Mouse (Mus musculus) hindlimb bud, embryonic 11.5 days (tissue): ENCODE data around the gene Abl1.

Experiments
- DNase-seq: peaks from one replicate; pipeline ENCODE4 v3.0.0-alpha.2; 2012; ENCODE audit warnings: low read depth, low spot score; ENCODE audit errors: extremely low spot score

Abl1 gene

GRCm38 (mm10) chr2:31683666-31684065, 4.5 kb upstream of the Abl1 start:
- DNase-seq = no peak

GRCm38 (mm10) chr2:31689045-31689444, 869 bp downstream of the Abl1 start:
- no peak for DNase-seq

GRCm38 (mm10) chr2:31690063-31690462, 1.9 kb downstream of the Abl1 start:
- DNase-seq = no peak

GRCm38 (mm10) chr2:31698209-31698608, 10.0 kb downstream of the Abl1 start:
- DNase-seq = no peak

DNA sequence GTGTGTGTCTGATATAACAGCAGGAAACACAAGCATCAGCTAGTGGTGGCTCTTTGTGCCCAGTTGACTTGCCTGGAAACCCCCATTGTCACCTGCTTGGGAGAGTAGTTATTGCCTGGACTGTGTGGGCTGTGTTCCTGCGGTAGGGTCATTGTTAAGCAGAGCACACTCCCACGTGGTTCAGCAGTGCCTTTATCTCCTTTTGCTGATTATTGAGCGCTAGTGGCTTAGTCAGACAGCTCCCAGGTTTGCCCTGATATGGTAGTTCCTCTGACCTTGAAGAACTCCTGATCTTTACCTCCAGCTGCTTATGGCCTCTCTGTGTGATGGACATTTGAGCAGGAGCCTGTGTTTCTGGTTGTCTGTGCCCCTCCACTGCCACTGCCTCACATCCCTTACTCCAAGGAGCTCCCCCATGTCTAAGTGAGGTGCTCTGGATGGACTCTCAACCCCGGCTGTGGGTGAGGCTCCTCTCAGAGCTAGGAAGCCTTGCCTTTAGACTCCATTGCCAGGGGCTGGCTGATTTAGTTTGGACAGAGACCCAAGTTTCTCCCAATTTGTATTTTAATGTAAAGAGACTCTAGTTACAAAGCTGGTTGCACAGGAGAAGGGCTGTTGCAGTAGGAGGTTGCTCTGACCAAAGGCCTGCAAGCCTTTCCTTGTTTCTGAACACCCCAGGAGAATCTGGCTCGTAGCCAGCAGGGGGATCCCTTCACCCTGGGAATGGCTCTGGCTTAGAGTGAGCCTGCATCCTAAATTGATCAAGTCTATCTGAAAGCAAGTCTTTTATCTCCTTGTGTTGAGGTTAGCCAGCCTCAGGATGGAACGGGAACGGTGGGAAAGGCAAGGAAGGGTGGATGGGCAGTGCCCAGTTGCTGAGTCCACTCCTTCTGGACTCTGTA, 12.6 kb downstream of the Abl1 start:
- DNase-seq = no peak

GRCm38 (mm10) chr2:31703226-31703625, 15.1 kb downstream of the Abl1 start:
- DNase-seq = no peak

DNA sequence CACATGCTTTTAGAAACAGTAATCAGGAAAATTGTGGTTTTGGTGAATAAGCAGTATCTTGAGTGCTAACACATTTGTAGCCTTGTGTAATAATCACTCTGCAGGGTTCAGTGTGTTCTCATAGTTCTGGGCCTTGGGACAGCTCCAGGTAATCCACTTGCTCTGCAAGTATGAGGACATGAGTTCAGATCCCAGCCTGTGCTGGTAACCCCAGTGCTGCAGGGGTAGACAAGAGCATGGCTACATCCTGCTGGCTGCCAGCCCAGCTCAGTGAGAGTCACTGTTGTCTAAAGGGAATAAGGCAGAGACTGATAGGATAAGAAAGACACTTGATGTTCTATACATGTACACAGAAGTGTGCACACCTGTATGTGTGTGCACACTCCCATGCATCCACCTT, 17.7 kb downstream of the Abl1 start:
- no peak for DNase-seq

- no peak for DNase-seq
These were observed 18.4 kb downstream of the Abl1 start for GRCm38 (mm10) chr2:31706531-31706930.

DNA sequence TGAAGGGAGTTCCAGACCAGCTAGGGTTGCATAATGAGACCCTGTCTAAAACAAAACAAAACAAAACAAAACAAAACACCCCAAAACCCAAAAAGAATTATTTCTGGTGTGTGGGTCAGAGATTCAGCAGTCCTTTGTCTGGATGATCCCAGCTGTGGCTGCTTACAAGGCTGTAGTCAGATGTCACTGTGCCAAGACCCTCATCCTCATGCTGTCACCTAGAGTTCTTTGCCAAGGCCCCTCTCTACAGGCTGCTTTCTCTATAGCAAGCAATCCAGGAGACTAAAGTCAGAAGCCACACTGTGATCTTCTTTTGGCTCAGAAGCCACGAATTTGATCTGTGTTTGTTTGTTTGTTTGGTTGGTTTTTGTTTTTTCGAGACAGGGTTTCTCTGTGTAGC, 24.5 kb downstream of the Abl1 start:
- no peak for DNase-seq

GRCm38 (mm10) chr2:31713813-31714212, 25.6 kb downstream of the Abl1 start:
- no peak for DNase-seq

- no peak for DNase-seq
These were observed 26.6 kb downstream of the Abl1 start for GRCm38 (mm10) chr2:31714780-31715179.

DNA sequence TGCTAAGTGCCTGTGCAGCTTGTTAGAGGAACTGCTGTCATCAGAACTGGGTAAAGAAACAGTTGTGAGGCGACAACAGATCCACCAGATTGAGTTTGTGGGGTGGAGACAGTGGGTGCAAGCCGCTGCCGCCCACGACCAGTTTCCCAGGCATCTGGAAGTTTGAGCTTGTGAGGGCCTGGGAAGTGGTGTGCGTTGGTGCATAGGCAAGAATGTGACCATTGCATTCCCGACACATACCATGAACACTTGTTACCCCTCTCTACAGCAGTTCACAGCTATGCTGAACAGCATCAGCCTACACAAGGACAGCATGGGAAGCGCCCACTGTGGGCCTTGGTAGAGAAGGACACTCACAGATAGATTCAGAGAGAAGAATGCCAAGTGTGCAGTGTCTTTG, 27.8 kb downstream of the Abl1 start:
- no peak for DNase-seq

GRCm38 (mm10) chr2:31719202-31719880, 31.2 kb downstream of the Abl1 start:
- DNase-seq = no peak

DNA sequence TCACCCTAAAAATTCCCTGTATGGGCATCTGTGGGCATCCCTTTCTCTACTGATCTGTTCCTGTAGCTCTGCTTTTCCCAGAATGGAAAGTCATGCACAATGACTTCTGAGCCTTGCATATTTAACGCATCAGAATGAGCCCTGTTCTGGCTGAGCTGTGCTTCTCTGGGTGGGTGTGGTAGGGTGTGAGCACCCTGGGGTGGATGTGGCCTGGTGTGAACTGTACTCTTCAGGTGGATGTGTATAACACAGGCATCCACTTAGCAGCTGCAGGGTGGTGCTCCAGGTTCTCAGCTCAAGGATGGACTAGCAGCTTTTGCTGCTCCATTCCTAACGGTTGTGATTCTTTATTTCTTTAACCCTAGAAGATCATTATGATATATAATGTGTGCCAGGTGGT, 31.8 kb downstream of the Abl1 start:
- DNase-seq = no peak

DNA sequence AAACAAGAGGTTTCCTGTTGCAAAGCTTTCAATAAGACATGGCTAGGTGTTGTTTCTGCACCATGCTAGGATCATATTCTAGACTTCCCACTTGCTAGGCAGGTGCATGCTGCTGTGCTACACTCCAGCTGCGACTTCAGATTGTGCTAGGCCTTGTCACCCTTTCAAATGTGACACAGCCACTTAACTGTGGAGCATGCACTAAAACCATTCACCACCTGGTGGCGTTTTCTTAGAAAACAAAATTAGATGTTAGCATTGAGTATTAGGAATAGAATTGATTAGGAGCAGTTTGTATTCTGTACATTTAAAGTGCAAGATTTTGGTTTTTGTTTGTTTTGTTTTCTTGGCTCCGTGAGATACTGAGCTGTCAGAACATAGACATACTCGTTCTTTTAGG, 32.6 kb downstream of the Abl1 start:
- no peak for DNase-seq

- no peak for DNase-seq
These were observed 36.7 kb downstream of the Abl1 start for GRCm38 (mm10) chr2:31724730-31725490.

- DNase-seq = no peak
These were observed 39.6 kb downstream of the Abl1 start for GRCm38 (mm10) chr2:31727576-31728277.

GRCm38 (mm10) chr2:31730640-31731039, 42.5 kb downstream of the Abl1 start:
- DNase-seq = no peak

DNA sequence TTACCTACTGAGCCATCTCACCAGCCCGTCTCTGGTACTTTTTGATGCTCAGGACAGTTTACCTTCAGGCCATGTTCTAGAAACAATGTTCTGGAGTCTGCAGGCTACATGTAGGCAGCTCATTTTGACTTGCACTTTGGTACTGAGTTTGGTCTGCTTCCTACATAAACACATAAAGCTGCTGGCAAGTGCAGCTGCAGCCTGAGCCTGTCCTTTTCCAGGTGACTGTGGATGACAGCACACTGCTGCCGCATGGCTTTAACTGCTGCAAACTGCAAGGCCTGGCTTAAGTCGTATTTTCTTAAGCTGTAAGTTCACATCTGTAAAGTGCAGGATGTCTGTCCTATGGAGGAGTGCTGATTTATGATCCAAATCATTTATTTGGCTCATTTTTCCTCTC, 44.3 kb downstream of the Abl1 start:
- DNase-seq = no peak

DNA sequence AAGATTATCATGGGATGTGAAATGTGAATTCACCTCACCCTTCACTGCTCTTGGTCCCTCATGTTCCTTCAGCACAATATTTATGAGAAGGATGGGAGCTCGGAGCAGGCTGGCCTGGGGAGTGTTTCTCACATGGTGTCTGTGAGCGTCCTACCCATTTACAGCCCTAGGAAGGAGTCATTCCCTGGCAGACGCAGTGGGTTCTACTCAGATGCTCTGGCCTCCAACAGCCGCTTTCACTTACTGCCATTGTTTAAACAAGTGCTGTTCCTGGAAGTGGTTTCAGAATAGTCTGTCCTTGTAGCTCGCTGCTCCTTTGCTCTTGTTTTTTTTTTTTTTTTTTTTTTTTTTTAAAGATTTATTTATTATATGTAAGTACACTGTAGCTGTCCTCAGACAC, 45.4 kb downstream of the Abl1 start:
- no peak for DNase-seq

GRCm38 (mm10) chr2:31739041-31739440, 50.9 kb downstream of the Abl1 start:
- no peak for DNase-seq
